Mouse (Mus musculus) erythroblast, embryonic 14.5 days (primary cell): ENCODE measurements around the gene Fbxo44. TPM values are rescaled to one million over a fixed set of nuclear protein-coding genes. Genes with fewer than 3 reads are reported as not detected.

Source experiments
- H3K27me3 ChIP-seq: 2 replicates; pipeline ENCODE4 v1.6.1; 2012; ENCODE audit warnings: inconsistent platforms; ENCODE audit not compliant: control insufficient read depth
- H3K36me3 ChIP-seq: 2 replicates; pipeline ENCODE4 v1.6.1; 2012; ENCODE audit warnings: mild to moderate bottlenecking, inconsistent platforms; ENCODE audit not compliant: control insufficient read depth
- H3K4me1 ChIP-seq: 2 replicates; pipeline ENCODE4 v1.6.1; 2012; ENCODE audit warnings: inconsistent platforms; ENCODE audit not compliant: control insufficient read depth
- H3K4me3 ChIP-seq: replicated peaks from 2 replicates; pipeline ENCODE3; 2012; ENCODE audit warnings: moderate library complexity, mild to moderate bottlenecking, inconsistent platforms
- H3K9me3 ChIP-seq: 2 replicates; pipeline ENCODE4 v1.6.1; 2012; ENCODE audit warnings: low read length, inconsistent platforms, mixed read lengths; ENCODE audit not compliant: control insufficient read depth
- GATA1 ChIP-seq: IDR thresholded peaks from 2 replicates; pipeline ENCODE4 v1.6.1; 2012; ENCODE audit warnings: low read length, inconsistent platforms, mixed read lengths
- TAL1 ChIP-seq: IDR thresholded peaks from 3 replicates; pipeline ENCODE4 v1.6.1; 2012; ENCODE audit warnings: low read length, inconsistent platforms, mixed read lengths
- polyA plus RNA-seq: library from polyadenylated mRNA; stranded (reverse); fragments of >175 nt; gene quantifications from 2 replicates; pipeline ENCODE4 v1.2.3, GENCODE M21; 2012

Fbxo44 gene
- polyA plus RNA-seq, 1 experiment: 0.09 TPM

- H3K27me3 ChIP-seq: peaks cover 77% of the 10 kb centered on the region
- H3K36me3 ChIP-seq: no peaks in the 10 kb centered on the region
- TF ChIP-seq GATA1: no peak
- TF ChIP-seq TAL1: no peak
- H3K9me3 ChIP-seq: peaks cover 4% of the 10 kb centered on the region; the same call in 1 of the 2 replicates
- no peak overlapping the region for H3K4me3 ChIP-seq
- peaks cover 2% of the 10 kb centered on the region; the same call in 1 of the 2 replicates for H3K4me1 ChIP-seq
Measured at GRCm38 (mm10) chr4:148168287-148168686, 8.0 kb upstream of the Fbxo44 start.

- Histone ChIP-seq H3K9me3 (peaks cover 4% of the 10 kb centered on the region; the same call in 1 of the 2 replicates), H3K4me1 (peaks cover 2% of the 10 kb centered on the region; the same call in 1 of the 2 replicates), H3K27me3 (peaks cover 76% of the 10 kb centered on the region), H3K36me3 (no peaks in the 10 kb centered on the region), H3K4me3 (no peak overlapping the region)
- TF ChIP-seq TAL1 (no peak), GATA1 (no peak)
Measured at GRCm38 (mm10) chr4:148166986-148167385, 6.7 kb upstream of the Fbxo44 start.

- H3K27me3 ChIP-seq: peaks cover 76% of the 10 kb centered on the region
- TF ChIP-seq TAL1 (no peak), GATA1 (no peak)
- H3K9me3 ChIP-seq: peaks cover 4% of the 10 kb centered on the region; the same call in 1 of the 2 replicates
- no peak overlapping the region for H3K4me3 ChIP-seq
- H3K36me3 ChIP-seq: no peaks in the 10 kb centered on the region
- peaks cover 2% of the 10 kb centered on the region; the same call in 1 of the 2 replicates for H3K4me1 ChIP-seq
Measured at GRCm38 (mm10) chr4:148166431-148166830, 6.1 kb upstream of the Fbxo44 start.

GRCm38 (mm10) chr4:148165551-148165950, 5.3 kb upstream of the Fbxo44 start:
- TF ChIP-seq TAL1 (no peak), GATA1 (no peak)

GRCm38 (mm10) chr4:148164461-148164860, 4.2 kb upstream of the Fbxo44 start:
- TF ChIP-seq GATA1 (no peak), TAL1 (no peak)
- peaks cover 81% of the 10 kb centered on the region for H3K27me3 ChIP-seq
- H3K4me1 ChIP-seq: peaks cover 14% of the 10 kb centered on the region
- H3K9me3 ChIP-seq: peaks cover 6% of the 10 kb centered on the region; the same call in 1 of the 2 replicates
- H3K36me3 ChIP-seq: no peaks in the 10 kb centered on the region
- H3K4me3 ChIP-seq: no peak overlapping the region

More at GRCm38 (mm10) chr4:148165551-148165950, 5.3 kb upstream of the Fbxo44 start:
- H3K4me1 ChIP-seq: peaks cover 4% of the 10 kb centered on the region; the same call in 1 of the 2 replicates
- no peak overlapping the region for H3K4me3 ChIP-seq
- H3K27me3 ChIP-seq: peaks cover 80% of the 10 kb centered on the region
- no peaks in the 10 kb centered on the region for H3K36me3 ChIP-seq
- H3K9me3 ChIP-seq: peaks cover 4% of the 10 kb centered on the region; the same call in 1 of the 2 replicates

- TF ChIP-seq GATA1 (no peak), TAL1 (no peak)
- Histone ChIP-seq H3K9me3 (peaks cover 6% of the 10 kb centered on the region; the same call in 1 of the 2 replicates), H3K36me3 (no peaks in the 10 kb centered on the region), H3K27me3 (peaks cover 82% of the 10 kb centered on the region), H3K4me1 (peaks cover 17% of the 10 kb centered on the region), H3K4me3 (no peak overlapping the region)
Measured at GRCm38 (mm10) chr4:148164002-148164439, 3.7 kb upstream of the Fbxo44 start.

- TF ChIP-seq GATA1 (no peak), TAL1 (no peak)
- H3K4me3 ChIP-seq: peak overlapping the region; percentile 57
- peaks cover 25% of the 10 kb centered on the region for H3K4me1 ChIP-seq
- no peaks in the 10 kb centered on the region for H3K36me3 ChIP-seq
- peaks cover 72% of the 10 kb centered on the region for H3K27me3 ChIP-seq
- peaks cover 6% of the 10 kb centered on the region; the same call in 1 of the 2 replicates for H3K9me3 ChIP-seq
Measured at GRCm38 (mm10) chr4:148159544-148160435, 492 bp downstream of the Fbxo44 start.

- Histone ChIP-seq H3K27me3 (peaks cover 61% of the 10 kb centered on the region), H3K9me3 (peaks cover 2% of the 10 kb centered on the region; the same call in 1 of the 2 replicates), H3K36me3 (no peaks in the 10 kb centered on the region), H3K4me1 (peaks cover 23% of the 10 kb centered on the region), H3K4me3 (peak overlapping the region; percentile 7)
- TF ChIP-seq GATA1 (no peak), TAL1 (no peak)
Measured at GRCm38 (mm10) chr4:148158436-148159348, 1.6 kb downstream of the Fbxo44 start.

GRCm38 (mm10) chr4:148154982-148155381, 5.3 kb downstream of the Fbxo44 start:
- H3K36me3 ChIP-seq: no peaks in the 10 kb centered on the region
- peaks cover 25% of the 10 kb centered on the region for H3K27me3 ChIP-seq
- H3K4me3 ChIP-seq: no peak overlapping the region
- peaks cover 46% of the 10 kb centered on the region for H3K4me1 ChIP-seq
- no peaks in the 10 kb centered on the region for H3K9me3 ChIP-seq
- no peak for TF ChIP-seq GATA1
- TF ChIP-seq TAL1: no peak
